Mouse (Mus musculus) layer of hippocampus, postnatal 10 days (tissue): Measurements from ENCODE around the gene Minos1. TPM values are rescaled to one million over a fixed set of nuclear protein-coding genes. Genes with fewer than 3 reads are reported as not detected.

Experiments used
- DNase-seq, 2 experiments: peaks; one replicate each; pipeline ENCODE4 v3.0.0; 2021; ENCODE audit warnings: low spot score in 2 of 2
- total RNA-seq, 2 experiments: library from RNA; stranded (reverse); gene quantifications; 2 replicates each; pipeline ENCODE4 v1.2.3; 2021

Gene Minos1
- total RNA-seq, 2 experiments from 2014 or later, result 206 to 208 TPM

- peak in 1 of 2 experiments; percentile 39 for DNase-seq
Observed at GRCm38 (mm10) chr4:139074060-139074459, 56.9 kb downstream of the Minos1 start.

- peak in 1 of 2 experiments; percentile 65 for DNase-seq
Observed at GRCm38 (mm10) chr4:139068287-139068686, 62.6 kb downstream of the Minos1 start.

- no peak for DNase-seq
Observed at GRCm38 (mm10) chr4:139064831-139065230, 66.1 kb downstream of the Minos1 start.

GRCm38 (mm10) chr4:139059569-139059968, 71.3 kb downstream of the Minos1 start:
- DNase-seq, result peak in 1 of 2 experiments; percentile 54

- no peak for DNase-seq
Observed at GRCm38 (mm10) chr4:139058029-139058428, 72.9 kb downstream of the Minos1 start.

DNA sequence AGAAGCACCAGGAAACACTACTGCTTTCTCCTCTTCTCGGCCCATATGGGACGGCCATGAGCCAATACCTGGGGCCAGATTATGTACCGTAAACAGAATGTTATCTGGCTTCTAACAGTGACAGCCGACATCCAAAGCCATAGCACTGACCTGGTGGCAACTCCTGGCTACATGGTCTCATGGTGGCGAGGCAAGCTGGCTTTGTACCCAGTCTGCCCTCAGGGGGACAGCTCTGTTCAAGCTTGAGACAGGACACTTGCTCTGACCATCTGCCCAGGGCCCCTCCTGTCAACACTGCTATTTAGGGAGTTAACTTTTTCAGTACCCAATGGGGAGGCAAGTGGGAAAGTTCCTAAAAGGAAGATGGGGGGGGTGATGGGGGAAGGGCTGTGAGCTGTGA, 73.6 kb downstream of the Minos1 start:
- no peak for DNase-seq

- DNase-seq, result no peak
Observed at GRCm38 (mm10) chr4:139055744-139056143, 75.2 kb downstream of the Minos1 start.

DNA sequence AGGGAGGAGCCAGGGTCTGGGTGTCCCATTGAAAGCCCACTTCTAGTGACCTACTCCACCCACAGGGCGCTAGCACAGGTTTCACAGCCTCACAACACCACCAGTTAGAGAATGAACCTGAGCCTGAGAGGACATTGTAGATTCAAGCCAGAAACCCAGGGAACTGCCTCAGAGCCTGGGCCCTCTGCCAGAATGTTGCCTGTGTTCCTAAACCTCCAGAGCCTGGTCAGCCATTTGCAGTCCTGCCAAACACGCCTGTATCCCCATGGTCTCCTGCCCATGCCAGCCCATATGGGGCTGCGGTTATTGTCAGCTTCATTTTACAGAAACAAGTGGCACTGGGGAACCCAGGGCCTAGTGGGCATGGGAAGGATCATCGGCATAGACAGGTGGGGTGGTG, 75.6 kb downstream of the Minos1 start:
- no peak for DNase-seq

DNA sequence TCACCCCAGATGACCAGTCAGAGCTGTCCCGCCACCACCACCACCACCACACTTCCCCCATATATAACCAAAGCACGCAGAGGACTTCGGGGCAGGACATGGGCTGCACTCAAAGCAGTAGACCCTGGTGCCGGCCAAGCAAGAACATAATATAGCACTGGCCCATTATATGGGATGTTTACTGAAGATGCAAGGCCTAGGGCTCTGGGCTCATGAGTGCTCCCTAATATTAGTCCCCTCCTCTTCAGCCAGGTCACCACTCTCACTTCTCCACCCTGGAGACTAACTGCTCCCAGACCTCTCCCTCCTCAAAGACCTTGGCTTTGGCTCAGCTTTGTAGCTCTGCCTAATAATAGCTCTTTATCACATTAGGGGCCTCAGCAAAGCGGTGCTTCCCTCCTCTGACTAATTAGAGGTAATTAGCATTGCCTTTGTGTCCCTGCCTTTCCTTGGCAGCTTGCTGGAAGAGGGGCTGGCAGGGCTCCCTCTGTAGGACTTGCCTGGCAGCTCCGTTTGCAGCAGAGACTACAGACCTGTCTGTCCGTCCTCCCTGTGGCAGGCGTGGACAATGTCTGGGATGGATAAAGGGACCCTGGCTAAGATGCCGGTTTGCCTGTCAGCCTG, 76.5 kb downstream of the Minos1 start:
- peak; percentile 73 to 79 for DNase-seq

DNA sequence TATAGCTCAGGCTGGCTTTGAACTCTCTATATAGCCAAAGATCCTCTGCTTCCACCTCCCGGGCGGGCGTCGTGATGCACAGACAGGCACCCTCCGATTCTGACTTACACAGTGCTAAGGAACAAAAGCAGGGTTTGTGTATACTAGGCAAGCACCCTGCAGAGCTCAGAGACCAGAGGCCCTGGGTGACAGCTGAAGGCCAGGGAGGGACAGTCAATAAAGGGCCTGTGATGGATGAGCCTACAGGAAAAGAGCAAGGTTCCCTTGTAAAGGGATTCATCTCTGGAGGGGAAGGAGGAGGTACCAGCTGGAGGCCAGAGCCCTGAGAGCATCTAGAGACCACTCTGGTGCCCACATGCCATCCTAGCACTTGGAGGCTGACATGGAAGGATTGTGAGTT, 77.5 kb downstream of the Minos1 start:
- DNase-seq, result no peak

- DNase-seq, result no peak
Observed at GRCm38 (mm10) chr4:139052796-139053195, 78.1 kb downstream of the Minos1 start.

Other genes with a start within 250 kb of the Minos1 start
- 10 to 100 TPM; 12.3 to 13.1 TPM for gene Otud3, start 217.2 kb downstream of the Minos1 start, total RNA-seq
- not detected for gene Rnf186, start 164.0 kb downstream of the Minos1 start, total RNA-seq
- gene Tmco4, start 158.2 kb downstream of the Minos1 start, total RNA-seq, result 1 to 10 TPM; 1.5 to 1.8 TPM
- gene Htr6, start 55.5 kb downstream of the Minos1 start, total RNA-seq, result 1 to 10 TPM; 5.4 to 6.5 TPM
- gene Nbl1, start 38.1 kb downstream of the Minos1 start, total RNA-seq, result 10 to 100 TPM; 64.4 to 83.9 TPM
- gene Capzb, start 61.8 kb upstream of the Minos1 start, total RNA-seq, result 100 to 1,000 TPM; 343 to 381 TPM
- 10 to 100 TPM; 11.0 to 11.9 TPM for gene Pqlc2, start 179.6 kb upstream of the Minos1 start, total RNA-seq
- 10 to 100 TPM; 30.0 to 31.7 TPM for gene Akr7a5, start 179.6 kb upstream of the Minos1 start, total RNA-seq
- 10 to 100 TPM; 49.9 to 59.2 TPM for gene Mrto4, start 221.5 kb upstream of the Minos1 start, total RNA-seq
- 10 to 100 TPM; 74.3 to 85.0 TPM for gene Emc1, start 221.5 kb upstream of the Minos1 start, total RNA-seq
- gene Ubr4, start 221.5 kb upstream of the Minos1 start, total RNA-seq, result 100 to 1,000 TPM; 146 to 147 TPM